Mouse (Mus musculus) liver, embryonic 12.5 days (tissue): Measurements from ENCODE around the gene Fstl3. TPM values are rescaled to one million over a fixed set of nuclear protein-coding genes. Genes with fewer than 3 reads are reported as not detected.
A peak's percentile ranks its signal among the peaks of the same experiment; 100 is the strongest.

Source experiments
- ATAC-seq: fragments of 200-750 bp; cut with Nextera tagmentation; 2 replicates; pipeline ENCODE4 v1.8.0; 2017; ENCODE audit warnings: moderate number of reproducible peaks, mild to moderate bottlenecking, moderate library complexity
- H3K27ac ChIP-seq: fragments of 300-500 bp; sonication (generic); 2 replicates; pipeline ENCODE4 v1.5.1; 2016; ENCODE audit warnings: mild to moderate bottlenecking
- H3K27me3 ChIP-seq: fragments of 300-500 bp; sonication (generic); replicated peaks from 2 replicates; pipeline ENCODE4 v1.6.1; 2016; ENCODE audit warnings: mild to moderate bottlenecking, moderate library complexity
- H3K36me3 ChIP-seq: fragments of 300-500 bp; sonication (generic); 2 replicates; pipeline ENCODE4 v1.6.1; 2016; ENCODE audit warnings: mild to moderate bottlenecking, moderate library complexity
- H3K4me1 ChIP-seq: fragments of 300-500 bp; sonication (generic); 2 replicates; pipeline ENCODE4 v1.6.1; 2016
- H3K4me2 ChIP-seq: fragments of 300-500 bp; sonication (generic); 2 replicates; pipeline ENCODE4 v1.6.1; 2016; ENCODE audit warnings: mild to moderate bottlenecking, moderate library complexity
- H3K4me3 ChIP-seq: fragments of 300-500 bp; sonication (generic); 2 replicates; pipeline ENCODE4 v1.5.1; 2016; ENCODE audit warnings: mild to moderate bottlenecking, moderate library complexity
- H3K9ac ChIP-seq: fragments of 300-500 bp; sonication (generic); 2 replicates; pipeline ENCODE4 v1.6.1; 2016; ENCODE audit warnings: mild to moderate bottlenecking, moderate library complexity
- H3K9me3 ChIP-seq: fragments of 300-500 bp; sonication (generic); replicated peaks from 2 replicates; pipeline ENCODE4 v1.6.1; 2016; ENCODE audit warnings: mild to moderate bottlenecking, moderate library complexity
- WGBS: fragments of 180-500 bp; shearing (Covaris S2); methylation state at CpG from one replicate; pipeline ENCODE4 v1.1.7; 2016; ENCODE audit not compliant: insufficient replicate concordance; 5-methylcytosine and 5-hydroxymethylcytosine counted together
- polyA plus RNA-seq: library from polyadenylated mRNA; unstranded; fragments of >200 nt; fragmentation: Nextera tagmentation; extraction: Ambion mirVana; gene quantifications from 2 replicates; pipeline ENCODE4 v1.2.1, GENCODE M21; 2016

Gene Fstl3
- polyA plus RNA-seq, 1 experiment from 2014 or later, result 0.80 TPM

GRCm38 (mm10) chr10:79793051-79793737 lies 16.1 kb downstream of the Fstl3 start, which contains the start of gene Palm:
Palm (plus strand) TSS chr10:79793572.
- peak within 1 kb of the TSS; percentile 66 for H3K4me3 ChIP-seq
- H3K9ac ChIP-seq, result peak within 1 kb of the TSS; percentile 74
- H3K9me3 ChIP-seq, result no peaks in the 10 kb centered on the region
- peaks cover 58% of the 10 kb centered on the region for H3K4me1 ChIP-seq
- no peaks in the 10 kb centered on the region for H3K36me3 ChIP-seq
- peak within 1 kb of the TSS; percentile 89 for H3K4me2 ChIP-seq
- H3K27ac ChIP-seq, result 0 out of 2 replicates have a peak within 1 kb of the TSS, but pooled peaks have one; percentile 3
- peak; percentile 18; the same call in 1 of the 2 replicates for ATAC-seq
- 5% methylated on average over 51 of the region's 51 CpGs for WGBS
- H3K27me3 ChIP-seq, result peaks cover 24% of the 10 kb centered on the region

GRCm38 (mm10) chr10:79793738-79794490 lies 16.8 kb downstream of the Fstl3 start:
- ATAC-seq, result peak; percentile 19; the same call in 1 of the 2 replicates
- peaks cover 20% of the 10 kb centered on the region for H3K27me3 ChIP-seq
- peaks cover 61% of the 10 kb centered on the region for H3K4me1 ChIP-seq
- peak overlapping the region; percentile 74 for H3K9ac ChIP-seq
- peak overlapping the region; percentile 89 for H3K4me2 ChIP-seq
- WGBS, result 10% methylated on average over 38 of the region's 38 CpGs
- no peaks in the 10 kb centered on the region for H3K36me3 ChIP-seq
- H3K27ac ChIP-seq, result 0 out of 2 replicates have a peak overlapping the region, but pooled peaks have one; percentile 3
- peak overlapping the region; percentile 66 for H3K4me3 ChIP-seq
- H3K9me3 ChIP-seq, result no peaks in the 10 kb centered on the region

- Histone ChIP-seq H3K9ac (peak overlapping the region; percentile 74; the same call in 1 of the 2 replicates), H3K4me1 (peaks cover 63% of the 10 kb centered on the region), H3K27me3 (peaks cover 18% of the 10 kb centered on the region), H3K4me3 (peak overlapping the region; percentile 66; the same call in 1 of the 2 replicates), H3K27ac (0 out of 2 replicates have a peak overlapping the region, but pooled peaks have one; percentile 3), H3K9me3 (no peaks in the 10 kb centered on the region), H3K36me3 (no peaks in the 10 kb centered on the region), H3K4me2 (peak overlapping the region; percentile 89)
- 29% methylated on average over 10 of the region's 10 CpGs for WGBS
- no peak for ATAC-seq
Observed at GRCm38 (mm10) chr10:79794491-79794931, 17.4 kb downstream of the Fstl3 start.

- no peak for ATAC-seq
- H3K4me3 ChIP-seq, result no peak overlapping the region
- no peak overlapping the region for H3K4me2 ChIP-seq
- no peaks in the 10 kb centered on the region for H3K36me3 ChIP-seq
- H3K27me3 ChIP-seq, result peaks cover 14% of the 10 kb centered on the region
- H3K9ac ChIP-seq, result no peak overlapping the region
- 85% methylated on average over 3 of the region's 3 CpGs for WGBS
- H3K4me1 ChIP-seq, result peaks cover 65% of the 10 kb centered on the region
- H3K27ac ChIP-seq, result no peak overlapping the region
- H3K9me3 ChIP-seq, result no peaks in the 10 kb centered on the region
Observed at GRCm38 (mm10) chr10:79795905-79796304, 18.8 kb downstream of the Fstl3 start.

- H3K27me3 ChIP-seq, result peaks cover 14% of the 10 kb centered on the region
- no peak for ATAC-seq
- peak overlapping the region; percentile 20; the same call in 1 of the 2 replicates for H3K9ac ChIP-seq
- no peaks in the 10 kb centered on the region for H3K9me3 ChIP-seq
- no peaks in the 10 kb centered on the region for H3K36me3 ChIP-seq
- 19% methylated on average over 15 of the region's 15 CpGs for WGBS
- peaks cover 75% of the 10 kb centered on the region for H3K4me1 ChIP-seq
- H3K4me2 ChIP-seq, result peak overlapping the region; percentile 23; the same call in 1 of the 2 replicates
- H3K27ac ChIP-seq, result 0 out of 2 replicates have a peak overlapping the region, but pooled peaks have one; percentile 55
- no peak overlapping the region for H3K4me3 ChIP-seq
Observed at GRCm38 (mm10) chr10:79797326-79797725, 20.3 kb downstream of the Fstl3 start.

GRCm38 (mm10) chr10:79798289-79798928 lies 21.3 kb downstream of the Fstl3 start:
- Histone ChIP-seq H3K4me3 (no peak overlapping the region), H3K9me3 (no peaks in the 10 kb centered on the region), H3K4me2 (peak overlapping the region; percentile 18), H3K9ac (no peak overlapping the region), H3K27me3 (peaks cover 14% of the 10 kb centered on the region), H3K36me3 (no peaks in the 10 kb centered on the region), H3K27ac (peak overlapping the region; percentile 49), H3K4me1 (peaks cover 81% of the 10 kb centered on the region)
- 34% methylated on average over 12 of the region's 12 CpGs for WGBS
- ATAC-seq, result 0 out of 2 replicates have a peak, but pooled peaks have one; percentile 19

- Histone ChIP-seq H3K4me3 (no peak overlapping the region), H3K4me1 (peaks cover 80% of the 10 kb centered on the region), H3K4me2 (no peak overlapping the region), H3K36me3 (no peaks in the 10 kb centered on the region), H3K9ac (no peak overlapping the region), H3K27me3 (peaks cover 5% of the 10 kb centered on the region; the same call in 1 of the 2 replicates), H3K9me3 (no peaks in the 10 kb centered on the region), H3K27ac (no peak overlapping the region)
- no peak for ATAC-seq
- 78% methylated on average over 11 of the region's 11 CpGs for WGBS
Observed at GRCm38 (mm10) chr10:79800508-79800907, 23.4 kb downstream of the Fstl3 start.

- Histone ChIP-seq H3K4me2 (peak overlapping the region; percentile 43), H3K9me3 (no peaks in the 10 kb centered on the region), H3K9ac (no peak overlapping the region), H3K27me3 (peaks cover 5% of the 10 kb centered on the region; the same call in 1 of the 2 replicates), H3K4me3 (no peak overlapping the region), H3K36me3 (no peaks in the 10 kb centered on the region), H3K27ac (peak overlapping the region; percentile 20), H3K4me1 (peaks cover 81% of the 10 kb centered on the region)
- no peak for ATAC-seq
- WGBS, result 33% methylated on average over 3 of the region's 3 CpGs
Observed at GRCm38 (mm10) chr10:79801837-79802236, 24.8 kb downstream of the Fstl3 start.

GRCm38 (mm10) chr10:79802331-79802971 lies 25.4 kb downstream of the Fstl3 start:
- 45% methylated on average over 11 of the region's 11 CpGs for WGBS

GRCm38 (mm10) chr10:79803716-79804323 lies 26.7 kb downstream of the Fstl3 start:
- no peaks in the 10 kb centered on the region for H3K9me3 ChIP-seq
- WGBS, result 45% methylated on average over 29 of the region's 29 CpGs
- no peak overlapping the region for H3K27ac ChIP-seq
- peaks cover 5% of the 10 kb centered on the region; the same call in 1 of the 2 replicates for H3K27me3 ChIP-seq
- H3K9ac ChIP-seq, result no peak overlapping the region
- ATAC-seq, result 0 out of 2 replicates have a peak, but pooled peaks have one; percentile 9
- H3K36me3 ChIP-seq, result no peaks in the 10 kb centered on the region
- peaks cover 79% of the 10 kb centered on the region for H3K4me1 ChIP-seq
- H3K4me2 ChIP-seq, result no peak overlapping the region
- H3K4me3 ChIP-seq, result no peak overlapping the region

More at GRCm38 (mm10) chr10:79802331-79802971, 25.4 kb downstream of the Fstl3 start:
- Histone ChIP-seq H3K27me3 (peaks cover 5% of the 10 kb centered on the region; the same call in 1 of the 2 replicates), H3K9ac (no peak overlapping the region), H3K4me3 (no peak overlapping the region), H3K4me1 (peaks cover 81% of the 10 kb centered on the region), H3K9me3 (no peaks in the 10 kb centered on the region), H3K36me3 (no peaks in the 10 kb centered on the region), H3K4me2 (peak overlapping the region; percentile 43), H3K27ac (peak overlapping the region; percentile 22)
- ATAC-seq, result peak; percentile 30
